Mouse (Mus musculus): ENCODE data around the gene Fxn. TPM values are rescaled to one million over a fixed set of nuclear protein-coding genes. Genes with fewer than 3 reads are reported as not detected.

Gene Fxn
- polyA plus RNA-seq (2015; fragmentation: Nextera tagmentation; extraction: Ambion mirVana), result 60.9 and 64.0 TPM in 2 replicates

DNA sequence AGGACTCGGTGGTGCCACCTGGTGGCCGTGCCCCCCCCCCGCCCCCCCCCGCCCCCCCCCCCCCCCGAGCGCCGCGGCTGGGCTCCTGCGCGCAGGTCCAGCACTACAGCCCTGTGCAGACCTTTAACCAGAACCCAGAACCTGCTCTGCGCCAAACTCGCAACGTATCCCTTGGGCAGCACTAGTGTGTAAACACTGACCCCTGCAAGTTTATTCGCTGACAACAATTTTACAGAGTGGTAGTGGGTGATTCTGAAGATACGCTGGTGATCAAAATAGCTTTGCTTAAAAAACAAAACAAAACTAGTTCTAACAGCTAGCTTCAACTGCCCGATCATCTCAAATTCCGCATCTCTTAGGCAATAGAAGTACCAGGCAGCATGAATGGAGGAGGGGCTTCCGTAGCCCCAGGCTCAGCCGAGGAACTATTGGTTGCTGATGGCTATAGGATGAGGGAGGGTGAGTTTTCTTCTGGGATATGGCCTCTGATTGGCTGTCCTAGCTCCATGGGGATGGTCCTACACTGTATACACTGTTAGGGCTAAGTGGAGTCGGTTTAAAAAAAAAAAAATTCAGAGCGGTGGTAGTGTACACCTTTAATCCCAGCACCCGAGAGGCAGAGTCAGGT lies at the start of gene Fxn:
Fxn (minus strand) TSS at position 5 of the 628 bp plus-strand sequence.
- under 1% methylated on average over 15 of the region's 22 CpGs for WGBS
- Histone ChIP-seq H3K9ac (peak within 1 kb of the TSS; percentile 93), H3K4me3 (peak within 1 kb of the TSS; percentile 77), H3K27ac (replicated peaks) (peak within 1 kb of the TSS; percentile 93), H3K4me1 (peaks cover 21% of the 10 kb centered on the region), H3K27me3 (replicated peaks) (no peaks in the 10 kb centered on the region), H3K9me3 (no peaks in the 10 kb centered on the region), H3K4me2 (peak within 1 kb of the TSS; percentile 91), H3K36me3 (peaks cover 16% of the 10 kb centered on the region)
- peak; percentile 61 for ATAC-seq (ENCODE audit: extremely low read depth, insufficient number of reproducible peaks, low FRiP score, low TSS enrichment)

- Histone ChIP-seq H3K9me3 (no peaks in the 10 kb centered on the region), H3K27me3 (replicated peaks) (no peaks in the 10 kb centered on the region), H3K9ac (no peak overlapping the region), H3K4me3 (no peak overlapping the region), H3K4me1 (peaks cover 17% of the 10 kb centered on the region), H3K4me2 (no peak overlapping the region), H3K27ac (replicated peaks) (no peak overlapping the region), H3K36me3 (peaks cover 2% of the 10 kb centered on the region; the same call in 1 of the 2 replicates)
- no peak for ATAC-seq (ENCODE audit: extremely low read depth, insufficient number of reproducible peaks, low FRiP score, low TSS enrichment)
- WGBS, result 53% methylated on average over 2 of the region's 2 CpGs
Observed at GRCm38 (mm10) chr19:24327921-24328320, 47.5 kb upstream of the Fxn start.

GRCm38 (mm10) chr19:24326969-24327368 lies 46.6 kb upstream of the Fxn start:
- H3K4me2 ChIP-seq, result no peak overlapping the region
- WGBS, result 59% methylated on average over 1 of the region's 1 CpGs
- no peak overlapping the region for H3K27ac ChIP-seq (replicated peaks)
- peaks cover 2% of the 10 kb centered on the region; the same call in 1 of the 2 replicates for H3K36me3 ChIP-seq
- H3K4me1 ChIP-seq, result peaks cover 12% of the 10 kb centered on the region
- no peak for ATAC-seq (ENCODE audit: extremely low read depth, insufficient number of reproducible peaks, low FRiP score, low TSS enrichment)
- H3K9ac ChIP-seq, result no peak overlapping the region
- no peak overlapping the region for H3K4me3 ChIP-seq
- no peaks in the 10 kb centered on the region for H3K9me3 ChIP-seq
- no peaks in the 10 kb centered on the region for H3K27me3 ChIP-seq (replicated peaks)

GRCm38 (mm10) chr19:24325692-24326091 lies 45.3 kb upstream of the Fxn start:
- Histone ChIP-seq H3K27me3 (replicated peaks) (no peaks in the 10 kb centered on the region), H3K4me3 (no peak overlapping the region), H3K9ac (no peak overlapping the region), H3K4me2 (no peak overlapping the region), H3K36me3 (no peaks in the 10 kb centered on the region), H3K27ac (replicated peaks) (no peak overlapping the region), H3K4me1 (peaks cover 24% of the 10 kb centered on the region), H3K9me3 (no peaks in the 10 kb centered on the region)
- ATAC-seq (ENCODE audit: extremely low read depth, insufficient number of reproducible peaks, low FRiP score, low TSS enrichment), result no peak
- WGBS, result 72% methylated on average over 6 of the region's 6 CpGs

GRCm38 (mm10) chr19:24323841-24324613 lies 43.6 kb upstream of the Fxn start:
- Histone ChIP-seq H3K27me3 (replicated peaks) (no peaks in the 10 kb centered on the region), H3K27ac (replicated peaks) (0 out of 2 replicates have a peak overlapping the region, but pooled peaks have one; percentile 4), H3K4me2 (no peak overlapping the region), H3K9ac (0 out of 2 replicates have a peak overlapping the region, but pooled peaks have one; percentile 21), H3K4me3 (no peak overlapping the region), H3K9me3 (no peaks in the 10 kb centered on the region), H3K36me3 (no peaks in the 10 kb centered on the region), H3K4me1 (peaks cover 27% of the 10 kb centered on the region)
- ATAC-seq (ENCODE audit: extremely low read depth, insufficient number of reproducible peaks, low FRiP score, low TSS enrichment), result no peak
- 53% methylated on average over 10 of the region's 10 CpGs for WGBS

- H3K9ac ChIP-seq, result no peak overlapping the region
- no peak overlapping the region for H3K4me2 ChIP-seq
- H3K4me1 ChIP-seq, result peaks cover 42% of the 10 kb centered on the region
- 61% methylated on average over 8 of the region's 8 CpGs for WGBS
- H3K9me3 ChIP-seq, result no peaks in the 10 kb centered on the region
- H3K27me3 ChIP-seq (replicated peaks), result no peaks in the 10 kb centered on the region
- no peaks in the 10 kb centered on the region for H3K36me3 ChIP-seq
- ATAC-seq (ENCODE audit: extremely low read depth, insufficient number of reproducible peaks, low FRiP score, low TSS enrichment), result no peak
- peak overlapping the region; percentile 70 for H3K27ac ChIP-seq (replicated peaks)
- no peak overlapping the region for H3K4me3 ChIP-seq
Observed at GRCm38 (mm10) chr19:24321900-24322311, 41.5 kb upstream of the Fxn start.

DNA sequence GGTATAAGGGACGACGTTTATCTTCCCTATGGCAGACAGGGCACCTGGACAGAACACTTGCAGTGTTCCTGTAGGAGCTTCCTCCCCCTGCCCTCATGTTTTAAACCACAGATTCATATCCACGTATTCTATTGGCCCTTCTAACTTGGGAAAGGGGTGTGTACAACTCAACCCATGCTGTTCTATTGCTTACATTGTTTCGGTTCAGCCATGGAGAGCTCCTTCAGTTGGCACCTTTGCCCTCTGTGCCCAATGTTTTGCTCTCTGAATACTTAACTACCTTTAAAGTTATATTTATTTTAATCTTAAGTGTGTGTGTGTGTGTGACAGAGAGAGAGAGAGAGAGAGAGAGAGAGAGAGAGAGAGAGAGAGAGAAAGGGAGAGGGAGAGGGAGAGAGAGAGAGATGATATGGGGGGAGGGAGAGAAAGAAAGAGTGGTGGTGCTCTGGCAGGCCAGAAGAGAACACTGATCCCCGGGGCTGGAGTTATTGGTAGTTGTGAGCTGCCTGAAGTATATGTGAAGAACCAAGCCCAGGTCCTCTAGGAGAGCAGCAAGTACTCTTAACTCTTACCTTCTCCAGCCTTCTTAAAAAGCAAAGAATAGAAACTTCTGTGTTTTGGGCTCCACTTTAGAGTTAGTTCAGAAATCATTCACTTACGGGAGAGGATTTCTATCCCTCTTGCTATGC lies 41.0 kb upstream of the Fxn start:
- Histone ChIP-seq H3K27ac (replicated peaks) (peak overlapping the region; percentile 70), H3K4me3 (no peak overlapping the region), H3K4me2 (no peak overlapping the region), H3K27me3 (replicated peaks) (no peaks in the 10 kb centered on the region), H3K36me3 (no peaks in the 10 kb centered on the region), H3K9me3 (no peaks in the 10 kb centered on the region), H3K9ac (0 out of 2 replicates have a peak overlapping the region, but pooled peaks have one; percentile 37), H3K4me1 (peaks cover 47% of the 10 kb centered on the region)
- ATAC-seq (ENCODE audit: extremely low read depth, insufficient number of reproducible peaks, low FRiP score, low TSS enrichment), result no peak
- WGBS, result 79% methylated on average over 6 of the region's 6 CpGs

- H3K27me3 ChIP-seq (replicated peaks), result no peaks in the 10 kb centered on the region
- no peaks in the 10 kb centered on the region for H3K9me3 ChIP-seq
- no peak overlapping the region for H3K4me3 ChIP-seq
- no peak overlapping the region for H3K9ac ChIP-seq
- no peak overlapping the region for H3K27ac ChIP-seq (replicated peaks)
- H3K4me1 ChIP-seq, result peaks cover 55% of the 10 kb centered on the region
- no peaks in the 10 kb centered on the region for H3K36me3 ChIP-seq
- H3K4me2 ChIP-seq, result no peak overlapping the region
- ATAC-seq (ENCODE audit: extremely low read depth, insufficient number of reproducible peaks, low FRiP score, low TSS enrichment), result no peak
- 71% methylated on average over 10 of the region's 10 CpGs for WGBS
Observed at GRCm38 (mm10) chr19:24318172-24318571, 37.8 kb upstream of the Fxn start.

DNA sequence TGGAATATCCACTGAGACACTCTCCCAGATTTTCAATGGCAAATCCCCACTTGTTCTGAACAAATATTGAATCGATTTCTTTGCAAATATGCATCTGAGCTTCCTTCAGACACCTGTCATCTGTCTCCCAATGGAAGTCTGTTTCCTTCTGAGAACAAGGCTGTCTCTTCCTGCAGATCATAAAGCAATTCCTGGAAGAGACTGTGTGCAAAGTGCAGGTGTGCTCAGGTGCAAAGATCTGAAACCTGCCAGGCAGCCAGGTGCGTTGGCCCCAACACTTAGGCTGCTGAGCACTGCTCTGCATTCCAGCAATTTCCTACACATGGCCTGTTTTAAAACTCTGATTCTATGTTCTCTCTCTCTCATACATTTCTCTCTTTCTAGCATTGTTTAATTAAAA lies 37.3 kb upstream of the Fxn start:
- Histone ChIP-seq H3K9ac (no peak overlapping the region), H3K4me1 (peaks cover 55% of the 10 kb centered on the region), H3K27me3 (replicated peaks) (no peaks in the 10 kb centered on the region), H3K36me3 (no peaks in the 10 kb centered on the region), H3K27ac (replicated peaks) (no peak overlapping the region), H3K4me2 (no peak overlapping the region), H3K4me3 (no peak overlapping the region), H3K9me3 (no peaks in the 10 kb centered on the region)
- no peak for ATAC-seq (ENCODE audit: extremely low read depth, insufficient number of reproducible peaks, low FRiP score, low TSS enrichment)
- 89% methylated on average over 2 of the region's 2 CpGs for WGBS

DNA sequence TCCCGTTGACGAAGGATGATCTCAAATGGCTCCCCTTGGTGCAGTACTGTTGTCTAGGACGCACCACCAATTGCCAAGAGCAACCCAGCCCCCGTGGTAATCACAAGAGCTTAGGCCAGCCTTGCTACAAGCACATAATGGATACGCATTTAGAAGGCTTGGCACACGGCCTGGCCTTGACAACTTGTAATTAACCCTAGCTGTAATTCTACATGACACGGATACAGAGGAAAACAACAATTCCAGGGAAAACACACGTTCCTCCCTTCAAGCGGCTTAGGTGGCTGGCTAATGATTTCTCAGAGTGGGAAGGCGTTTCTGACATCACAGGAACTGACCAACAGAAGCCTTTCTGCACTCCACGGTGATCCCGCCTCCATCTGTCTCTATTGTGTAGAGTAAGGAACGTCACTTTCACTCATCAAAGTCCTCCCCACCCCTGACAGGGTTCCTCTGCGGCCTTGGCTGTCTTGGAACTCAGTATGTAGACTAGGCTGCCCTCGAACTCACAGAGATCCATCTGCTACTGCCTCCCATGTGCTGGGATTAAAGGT lies 36.7 kb upstream of the Fxn start:
- no peak overlapping the region for H3K9ac ChIP-seq
- peaks cover 57% of the 10 kb centered on the region for H3K4me1 ChIP-seq
- H3K4me2 ChIP-seq, result no peak overlapping the region
- H3K36me3 ChIP-seq, result no peaks in the 10 kb centered on the region
- no peaks in the 10 kb centered on the region for H3K9me3 ChIP-seq
- H3K27me3 ChIP-seq (replicated peaks), result no peaks in the 10 kb centered on the region
- no peak overlapping the region for H3K27ac ChIP-seq (replicated peaks)
- H3K4me3 ChIP-seq, result no peak overlapping the region
- no peak for ATAC-seq (ENCODE audit: extremely low read depth, insufficient number of reproducible peaks, low FRiP score, low TSS enrichment)
- WGBS, result 62% methylated on average over 15 of the region's 15 CpGs
